Mouse (Mus musculus): Measurements from ENCODE around the gene Tbc1d8b. TPM values are rescaled to one million over a fixed set of nuclear protein-coding genes. Genes with fewer than 3 reads are reported as not detected.

Gene Tbc1d8b
- total RNA-seq (2023) = 1 to 10 TPM; 6.2 to 6.9 TPM

DNA sequence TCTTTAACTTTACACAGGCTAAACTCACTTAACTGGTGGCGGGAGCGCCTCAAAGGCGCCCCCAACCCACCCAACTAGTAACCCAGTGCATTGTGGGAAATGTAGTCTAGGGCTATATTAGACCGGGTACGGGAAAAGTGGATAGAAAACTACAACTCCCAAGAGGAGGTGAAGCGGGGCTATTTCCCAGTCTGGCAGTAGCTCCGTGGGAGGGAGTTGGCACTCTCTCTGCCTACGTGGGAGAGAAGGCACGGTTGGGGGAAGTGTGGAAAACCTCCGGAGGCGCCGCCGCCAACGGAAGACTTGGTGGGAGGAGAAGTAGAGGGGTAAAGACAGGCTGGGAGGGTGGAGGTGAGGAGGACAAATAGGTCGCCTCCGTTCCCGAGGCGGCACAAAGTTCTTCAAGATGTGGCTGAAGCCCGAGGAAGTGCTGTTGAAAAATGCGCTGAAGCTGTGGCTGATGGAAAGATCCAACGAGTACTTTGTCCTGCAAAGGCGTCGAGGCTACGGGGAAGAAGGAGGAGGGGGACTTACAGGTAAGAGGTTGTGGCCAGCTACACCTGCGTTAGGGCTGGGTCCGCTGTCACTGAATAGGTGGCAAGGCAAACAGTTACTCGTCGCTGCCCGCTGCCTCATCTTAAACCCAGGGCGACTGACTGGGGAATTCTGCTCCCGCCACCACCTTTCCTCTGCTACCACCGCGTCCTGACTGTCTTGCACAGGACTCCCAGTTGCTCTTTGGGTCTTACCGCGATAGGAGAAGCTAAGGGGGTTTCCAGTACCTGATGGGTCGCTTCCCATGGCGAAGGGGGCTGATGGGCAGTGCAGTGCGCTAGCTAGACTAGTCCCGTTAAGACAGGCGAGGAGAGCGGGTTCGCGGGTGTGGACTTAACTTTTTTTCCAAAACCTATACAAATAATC lies at the start of gene Tbc1d8b:
TSS of gene Tbc1d8b (plus strand) at position 222 of the 921 bp plus-strand sequence.

DNA sequence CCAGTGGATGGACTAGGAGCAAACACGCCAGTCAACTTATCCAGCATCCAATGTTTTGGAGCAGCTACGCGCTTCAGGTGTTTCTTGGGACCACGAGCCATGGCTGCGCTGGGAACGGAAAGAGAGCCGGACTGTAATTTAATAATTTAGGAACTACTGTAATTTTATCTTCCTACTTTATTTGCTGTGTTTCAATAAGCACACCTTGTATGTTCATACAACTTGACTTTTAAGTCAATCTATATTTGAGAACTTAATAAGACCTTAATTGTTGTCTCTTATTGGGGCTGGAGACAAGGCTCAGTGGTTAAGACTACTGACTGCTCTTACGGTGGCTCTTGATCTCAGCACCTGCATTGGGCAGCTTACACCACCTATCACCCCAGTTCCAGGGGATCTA lies 29.6 kb downstream of the Tbc1d8b start, which contains the start of gene Gm15013:
TSS of gene Gm15013 (minus strand) at position 101 of the 400 bp plus-strand sequence.

DNA sequence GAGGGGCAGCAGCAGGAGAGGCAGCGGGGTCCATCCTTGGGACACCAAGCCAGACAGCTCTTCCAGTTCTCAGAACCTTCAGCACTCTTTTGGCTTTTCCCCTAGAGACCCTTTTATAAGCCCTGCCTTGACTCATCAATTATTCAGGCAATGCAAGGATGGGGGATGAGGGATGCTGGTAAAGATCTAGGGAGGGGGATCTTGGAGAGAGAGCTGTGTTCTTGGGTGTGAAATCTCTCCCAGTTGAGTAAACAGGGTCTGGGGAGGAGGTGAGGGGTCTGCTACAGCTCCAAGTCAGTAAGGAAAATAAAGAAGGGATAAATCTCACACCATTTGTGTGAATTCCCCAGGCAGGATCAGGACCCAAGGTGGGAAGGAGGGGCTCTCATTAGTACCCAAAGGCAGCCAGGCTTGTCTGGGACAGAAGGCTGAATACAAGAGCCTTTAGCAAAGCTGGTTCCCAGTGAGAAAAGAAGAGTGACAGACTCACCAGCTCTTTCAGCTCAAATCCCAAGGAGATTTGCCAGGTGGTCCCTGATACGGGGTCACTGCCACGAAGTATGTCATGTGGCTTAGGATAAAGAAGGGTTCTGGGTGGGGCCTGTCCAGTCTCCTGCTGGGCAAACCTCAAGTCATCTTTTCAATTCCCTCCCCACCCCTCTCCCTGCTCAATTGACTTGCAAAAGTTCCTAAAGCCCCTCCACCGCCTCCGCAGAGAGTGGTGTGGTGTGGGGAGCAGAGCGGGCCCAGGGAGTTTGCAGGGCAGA lies 97.7 kb downstream of the Tbc1d8b start, which contains the start of gene Ripply1:
TSS of gene Ripply1 (minus strand) at position 76 of the 767 bp plus-strand sequence.

DNA sequence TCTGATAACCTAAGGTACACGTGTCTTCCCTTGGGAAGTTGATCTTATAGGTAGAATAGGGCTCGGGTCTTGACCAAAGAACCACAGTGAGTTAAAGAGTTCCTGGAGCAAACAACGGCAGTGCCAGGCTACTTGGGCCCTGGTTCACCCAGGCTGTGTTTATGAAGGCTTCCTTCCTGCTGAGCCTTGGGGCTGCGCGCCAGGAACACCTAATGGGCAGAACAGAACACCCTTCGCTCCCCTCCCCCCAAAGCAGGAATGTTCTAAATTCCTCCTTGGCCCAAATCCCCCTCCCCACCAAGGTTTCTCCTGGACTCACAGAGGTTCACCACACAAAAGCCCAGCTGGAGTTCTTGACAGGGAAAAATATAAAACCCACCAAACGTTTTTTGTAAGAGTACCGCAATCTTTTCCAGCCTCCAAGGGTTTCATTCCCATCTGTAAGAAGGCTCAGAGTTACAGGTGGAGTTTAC lies 115.6 kb downstream of the Tbc1d8b start, which contains the start of gene Cldn2:
TSS of gene Cldn2 (plus strand) at position 423 of the 473 bp plus-strand sequence.

Other genes starting within 250 kb of the Tbc1d8b start
- not detected for gene D330045A20Rik, start 204.6 kb upstream of the Tbc1d8b start, total RNA-seq (2023)
- under 1 TPM; 0.64 to 0.73 TPM for gene Rnf128, start 121.7 kb upstream of the Tbc1d8b start, total RNA-seq (2023)
- gene Gm15013, start 29.5 kb downstream of the Tbc1d8b start, total RNA-seq (2023) = not detected
- not detected for gene Ripply1, start 97.4 kb downstream of the Tbc1d8b start, total RNA-seq (2023)
- gene Cldn2, start 115.8 kb downstream of the Tbc1d8b start, total RNA-seq (2023) = not detected
- 1 to 10 TPM in 1 of 2 experiments, under 1 TPM in 1; 0.46 to 1.8 TPM for gene Morc4, start 186.7 kb downstream of the Tbc1d8b start, total RNA-seq (2023)